Mouse (Mus musculus) heart, embryonic 12.5 days (tissue): ENCODE data around the gene 4933417A18Rik. TPM values are rescaled to one million over a fixed set of nuclear protein-coding genes. Genes with fewer than 3 reads are reported as not detected.
"Not testable (repeated sequence)": the region's sequence is repeated elsewhere in the genome, so short reads cannot be mapped to it uniquely, and the experiment has no call there.

ENCODE experiments used
- ATAC-seq: fragments of 200-750 bp; cut with Nextera tagmentation; 2 replicates; pipeline ENCODE4 v1.8.0; 2017; ENCODE audit warnings: moderate TSS enrichment, moderate library complexity; ENCODE audit not compliant: insufficient number of reproducible peaks, low FRiP score
- H3K27ac ChIP-seq: fragments of 300-500 bp; sonication (generic); 2 replicates; pipeline ENCODE4 v1.5.1; 2016; ENCODE audit warnings: mild to moderate bottlenecking, moderate library complexity; ENCODE audit not compliant: poor library complexity, severe bottlenecking
- H3K27me3 ChIP-seq: fragments of 300-500 bp; sonication (generic); replicated peaks from 2 replicates; pipeline ENCODE4 v1.6.1; 2016; ENCODE audit warnings: mild to moderate bottlenecking, moderate library complexity
- H3K36me3 ChIP-seq: fragments of 300-500 bp; sonication (generic); 2 replicates; pipeline ENCODE4 v1.6.1; 2016; ENCODE audit warnings: mild to moderate bottlenecking, moderate library complexity
- H3K4me1 ChIP-seq: fragments of 300-500 bp; sonication (generic); replicated peaks from 2 replicates; pipeline ENCODE4 v1.6.1; 2016; ENCODE audit warnings: mild to moderate bottlenecking
- H3K4me2 ChIP-seq: fragments of 300-500 bp; sonication (generic); 2 replicates; pipeline ENCODE4 v1.6.1; 2016; ENCODE audit warnings: mild to moderate bottlenecking, moderate library complexity
- H3K4me3 ChIP-seq: fragments of 300-500 bp; sonication (generic); 2 replicates; pipeline ENCODE4 v1.5.1; 2016; ENCODE audit warnings: mild to moderate bottlenecking
- H3K9ac ChIP-seq: fragments of 300-500 bp; sonication (generic); 2 replicates; pipeline ENCODE4 v1.6.1; 2016; ENCODE audit warnings: mild to moderate bottlenecking, moderate library complexity
- H3K9me3 ChIP-seq: fragments of 300-500 bp; sonication (generic); replicated peaks from 2 replicates; pipeline ENCODE4 v1.6.1; 2016; ENCODE audit warnings: mild to moderate bottlenecking, moderate library complexity
- WGBS: fragments of 180-500 bp; shearing (Covaris S2); methylation state at CpG from one replicate; pipeline ENCODE4 v1.1.7; 2016; 5-methylcytosine and 5-hydroxymethylcytosine counted together
- polyA plus RNA-seq: library from polyadenylated mRNA; unstranded; fragments of >200 nt; fragmentation: Nextera tagmentation; extraction: Ambion mirVana; gene quantifications from 2 replicates; pipeline ENCODE4 v1.2.1, GENCODE M21; 2016

The 4933417A18Rik gene
- not detected in 2 replicates for polyA plus RNA-seq

DNA sequence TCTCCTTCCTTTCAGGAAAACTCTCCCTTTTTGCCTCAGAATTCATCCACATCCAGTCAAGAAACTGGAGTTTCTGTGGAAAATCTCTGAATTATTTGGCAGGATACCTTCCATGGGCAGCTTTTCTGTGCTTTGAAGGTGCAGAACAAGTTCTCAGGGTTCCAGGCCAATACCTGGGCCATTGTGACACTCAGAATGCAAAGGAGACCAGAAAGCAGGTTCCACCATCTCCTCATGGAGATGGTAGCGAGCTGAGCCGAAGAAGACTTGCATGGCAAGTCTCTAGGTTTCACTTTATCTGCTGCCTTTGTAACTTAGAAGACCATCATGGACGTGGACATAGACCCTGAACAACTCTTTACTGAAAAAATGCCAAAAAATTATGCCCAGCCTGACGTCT lies at the start of gene 4933417A18Rik, which contains the start of gene Fam217a:
TSS of gene 4933417A18Rik (plus strand) at position 200 of the 400 bp plus-strand sequence.
TSS of gene Fam217a (minus strand) at position 101 of the 400 bp plus-strand sequence.
- Histone ChIP-seq H3K4me3 (no peak within 1 kb of the TSS), H3K27me3 (no peaks in the 10 kb centered on the region), H3K9me3 (no peaks in the 10 kb centered on the region), H3K27ac (no peak within 1 kb of the TSS), H3K4me2 (no peak within 1 kb of the TSS), H3K4me1 (no peaks in the 10 kb centered on the region), H3K36me3 (no peaks in the 10 kb centered on the region), H3K9ac (no peak within 1 kb of the TSS)
- WGBS = 73% methylated on average over 4 of the region's 4 CpGs
- no peak for ATAC-seq

DNA sequence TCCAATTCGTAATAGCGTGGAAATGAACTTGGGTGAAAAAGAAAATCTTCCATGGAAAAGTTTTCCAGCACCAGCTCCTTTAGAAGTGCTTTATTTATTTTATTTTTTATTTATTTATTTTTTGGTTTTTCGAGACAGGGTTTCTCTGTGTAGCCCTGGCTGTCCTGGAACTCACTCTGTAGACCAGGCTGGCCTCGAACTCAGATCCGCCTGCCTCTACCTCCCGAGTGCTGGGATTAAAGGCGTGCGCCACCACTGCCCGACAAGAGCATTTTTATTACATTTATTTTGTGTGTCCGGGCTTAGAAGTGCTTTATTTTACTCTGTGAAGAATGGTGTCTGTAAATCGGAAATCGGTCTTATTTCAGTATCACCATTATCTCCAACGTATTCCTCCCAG lies 49.5 kb upstream of the 4933417A18Rik start:
- ATAC-seq, H3K27me3 ChIP-seq, H3K9me3 ChIP-seq, H3K36me3 ChIP-seq: not testable (repeated sequence)
- Histone ChIP-seq H3K4me3 (peak overlapping the region; percentile 98), H3K9ac (peak overlapping the region; percentile 96), H3K27ac (peak overlapping the region; percentile 100), H3K4me2 (peak overlapping the region; percentile 91), H3K4me1 (peaks cover 22% of the 10 kb centered on the region)
- 17% methylated on average over 13 of the region's 13 CpGs for WGBS

DNA sequence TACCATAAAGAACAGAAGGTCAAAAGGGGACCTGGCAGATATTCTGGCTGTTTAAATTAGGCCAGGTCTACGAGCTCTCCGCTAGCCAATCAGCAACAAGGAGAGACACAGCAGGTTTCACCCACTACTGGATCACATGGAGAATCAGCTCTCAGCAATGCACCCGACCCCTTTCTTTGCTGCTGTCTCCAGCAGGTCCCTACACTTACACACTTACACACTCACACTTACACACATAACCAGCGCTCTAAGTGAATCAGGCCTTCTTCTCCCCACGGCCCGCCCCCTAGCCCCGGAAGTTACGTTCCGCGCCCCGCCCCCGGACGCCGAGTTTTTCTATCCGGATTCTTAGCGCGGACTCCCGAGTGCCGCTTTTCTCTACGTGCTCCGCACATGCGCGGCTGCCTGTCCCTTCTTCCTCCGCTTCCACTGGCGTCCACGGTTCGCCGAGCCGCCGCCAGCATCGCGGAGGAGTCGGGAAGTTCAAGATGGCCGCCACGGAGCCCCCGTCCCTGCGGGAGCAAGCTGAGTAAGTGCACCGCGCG lies 49.0 kb upstream of the 4933417A18Rik start, which contains the start of gene Prpf4b:
TSS of gene Prpf4b (plus strand) at position 137 of the 545 bp plus-strand sequence.
- H3K9me3 ChIP-seq = no peaks in the 10 kb centered on the region
- H3K4me2 ChIP-seq = peak within 1 kb of the TSS; percentile 91
- under 1% methylated on average over 40 of the region's 40 CpGs for WGBS
- ATAC-seq = peak; percentile 87
- peaks cover 22% of the 10 kb centered on the region for H3K4me1 ChIP-seq
- H3K36me3 ChIP-seq = peaks cover 5% of the 10 kb centered on the region; the same call in 1 of the 2 replicates
- peak within 1 kb of the TSS; percentile 100 for H3K27ac ChIP-seq
- H3K27me3 ChIP-seq = no peaks in the 10 kb centered on the region
- peak within 1 kb of the TSS; percentile 96 for H3K9ac ChIP-seq
- H3K4me3 ChIP-seq = peak within 1 kb of the TSS; percentile 98

- peak overlapping the region; percentile 91 for H3K4me2 ChIP-seq
- H3K36me3 ChIP-seq = peaks cover 5% of the 10 kb centered on the region; the same call in 1 of the 2 replicates
- H3K9me3 ChIP-seq = no peaks in the 10 kb centered on the region
- peak overlapping the region; percentile 96 for H3K9ac ChIP-seq
- under 1% methylated on average over 50 of the region's 50 CpGs for whole genome bisulfite sequencing
- peak overlapping the region; percentile 100 for H3K27ac ChIP-seq
- H3K4me3 ChIP-seq = peak overlapping the region; percentile 98
- ATAC-seq = peak; percentile 74
- no peaks in the 10 kb centered on the region for H3K27me3 ChIP-seq
- H3K4me1 ChIP-seq = peaks cover 22% of the 10 kb centered on the region
Measured at GRCm38 (mm10) chr13:34875741-34876445, 48.3 kb upstream of the 4933417A18Rik start.

GRCm38 (mm10) chr13:34876481-34876880 lies 47.7 kb upstream of the 4933417A18Rik start:
- H3K27me3 ChIP-seq = no peaks in the 10 kb centered on the region
- peak overlapping the region; percentile 100; the same call in 1 of the 2 replicates for H3K27ac ChIP-seq
- H3K4me2 ChIP-seq = peak overlapping the region; percentile 91
- H3K4me3 ChIP-seq = peak overlapping the region; percentile 98
- H3K36me3 ChIP-seq = peaks cover 5% of the 10 kb centered on the region; the same call in 1 of the 2 replicates
- H3K9ac ChIP-seq = peak overlapping the region; percentile 96
- ATAC-seq = no peak
- H3K4me1 ChIP-seq = peaks cover 22% of the 10 kb centered on the region
- no peaks in the 10 kb centered on the region for H3K9me3 ChIP-seq
- WGBS = 5% methylated on average over 3 of the region's 3 CpGs

GRCm38 (mm10) chr13:34892871-34893270 lies 31.3 kb upstream of the 4933417A18Rik start:
- 89% methylated on average over 1 of the region's 1 CpGs for WGBS
- no peak overlapping the region for H3K9ac ChIP-seq
- H3K4me2 ChIP-seq = no peak overlapping the region
- H3K4me1 ChIP-seq = no peaks in the 10 kb centered on the region
- H3K27me3 ChIP-seq = no peaks in the 10 kb centered on the region
- no peak overlapping the region for H3K4me3 ChIP-seq
- H3K36me3 ChIP-seq = peaks cover 83% of the 10 kb centered on the region
- ATAC-seq = no peak
- no peak overlapping the region for H3K27ac ChIP-seq
- H3K9me3 ChIP-seq = no peaks in the 10 kb centered on the region

- Histone ChIP-seq H3K4me3 (no peak overlapping the region), H3K4me1 (no peaks in the 10 kb centered on the region), H3K27me3 (no peaks in the 10 kb centered on the region), H3K27ac (no peak overlapping the region), H3K4me2 (no peak overlapping the region), H3K9ac (no peak overlapping the region), H3K9me3 (no peaks in the 10 kb centered on the region), H3K36me3 (no peaks in the 10 kb centered on the region)
- no peak for ATAC-seq
- WGBS = 83% methylated on average over 9 of the region's 9 CpGs
Measured at GRCm38 (mm10) chr13:34914614-34915013, 9.6 kb upstream of the 4933417A18Rik start.

DNA sequence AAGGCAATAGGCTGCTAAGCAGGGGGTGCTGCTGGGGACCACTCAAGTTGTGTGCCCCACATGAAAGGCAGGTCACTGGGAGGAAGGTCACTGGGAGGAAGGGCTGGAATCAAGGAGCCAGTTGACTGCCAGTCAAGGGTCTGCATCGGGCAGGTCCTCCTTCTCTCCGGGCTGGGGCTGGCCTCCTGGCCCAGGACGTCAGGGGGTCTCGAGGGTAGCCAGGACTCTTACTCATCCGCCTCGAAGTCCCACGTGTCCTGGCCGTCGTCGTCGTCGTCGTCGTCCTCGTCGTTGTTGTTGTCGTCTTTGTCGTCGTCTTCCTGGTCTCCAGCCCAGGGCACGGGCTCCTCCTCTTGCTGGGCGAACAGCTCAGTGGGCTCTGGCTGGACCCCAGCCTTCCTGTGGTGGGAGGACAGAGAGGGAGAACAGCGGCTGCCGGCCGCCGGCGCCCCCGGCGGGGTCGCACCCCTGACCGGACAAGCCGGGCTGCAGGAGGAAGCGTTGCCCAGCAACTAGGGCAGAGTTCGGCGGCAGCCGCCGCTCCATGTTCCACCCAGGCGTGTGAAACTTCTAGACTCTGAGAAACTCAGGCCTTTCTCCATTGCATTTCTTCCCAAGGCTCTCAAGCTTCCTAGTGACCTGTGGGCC lies 7.6 kb upstream of the 4933417A18Rik start:
- peak; percentile 69; the same call in 1 of the 2 replicates for ATAC-seq
- Histone ChIP-seq H3K4me1 (no peaks in the 10 kb centered on the region), H3K4me3 (peak overlapping the region; percentile 42), H3K9ac (0 out of 2 replicates have a peak overlapping the region, but pooled peaks have one; percentile 44), H3K4me2 (peak overlapping the region; percentile 72), H3K27ac (no peak overlapping the region), H3K27me3 (no peaks in the 10 kb centered on the region), H3K9me3 (no peaks in the 10 kb centered on the region), H3K36me3 (no peaks in the 10 kb centered on the region)
- WGBS = 28% methylated on average over 37 of the region's 37 CpGs

DNA sequence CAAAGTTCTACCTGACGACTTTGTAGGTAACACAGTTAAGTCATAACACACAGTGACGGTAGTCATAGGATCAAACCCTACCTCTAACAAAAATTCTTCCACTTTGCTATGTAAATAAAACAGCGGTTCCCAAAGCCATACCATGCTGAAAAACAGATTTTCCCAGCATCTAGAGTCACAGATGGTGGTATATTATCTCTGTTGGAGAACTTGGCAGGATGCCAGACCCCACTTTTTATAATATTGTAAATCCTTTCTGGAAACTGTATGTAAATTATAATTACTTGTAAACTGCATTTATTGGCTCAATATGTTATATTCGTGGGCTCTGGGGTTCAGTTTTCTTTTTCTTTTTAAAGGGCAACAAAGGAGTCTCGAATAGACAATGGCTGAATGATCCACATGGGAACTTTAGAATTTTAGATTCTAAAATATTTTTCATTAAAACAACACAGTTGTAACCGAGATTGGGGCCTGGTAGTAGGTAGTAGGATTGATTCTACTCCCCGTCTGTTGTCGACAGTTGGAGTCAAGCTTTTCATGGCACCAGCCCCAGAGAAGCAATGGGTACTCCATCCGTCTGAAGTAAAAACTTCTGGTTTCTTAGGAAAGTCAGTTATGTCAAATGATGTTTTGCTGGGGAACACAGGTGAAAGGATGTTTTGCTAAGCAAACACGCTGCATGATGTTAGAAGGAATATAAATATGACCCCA lies 10.9 kb downstream of the 4933417A18Rik start:
- Histone ChIP-seq H3K27ac (no peak overlapping the region), H3K4me1 (no peaks in the 10 kb centered on the region), H3K4me3 (no peak overlapping the region), H3K36me3 (no peaks in the 10 kb centered on the region), H3K9ac (no peak overlapping the region), H3K27me3 (0 out of 2 replicates have a peak, but pooled peaks cover 4% of the 10 kb centered on the region), H3K4me2 (no peak overlapping the region), H3K9me3 (no peaks in the 10 kb centered on the region; the same call in 1 of the 2 replicates)
- 74% methylated on average over 10 of the region's 10 CpGs for WGBS
- ATAC-seq = no peak

GRCm38 (mm10) chr13:34942370-34942769 lies 18.2 kb downstream of the 4933417A18Rik start:
- no peak for ATAC-seq
- peaks cover 27% of the 10 kb centered on the region; the same call in 1 of the 2 replicates for H3K27me3 ChIP-seq
- H3K36me3 ChIP-seq = no peaks in the 10 kb centered on the region
- H3K9ac ChIP-seq = no peak overlapping the region
- H3K4me1 ChIP-seq = no peaks in the 10 kb centered on the region
- no peak overlapping the region for H3K4me2 ChIP-seq
- no peaks in the 10 kb centered on the region; the same call in 1 of the 2 replicates for H3K9me3 ChIP-seq
- H3K4me3 ChIP-seq = no peak overlapping the region
- no peak overlapping the region for H3K27ac ChIP-seq
